Mouse (Mus musculus) lung, embryonic 16.5 days (tissue): ENCODE measurements at regions not wholly inside any gene's neighbourhood (a gene's known extent, or its start where the extent isn't known, plus 50 kb on each side); places are given as distances from the start of the nearest gene placed in this dataset.

Source experiments
- ATAC-seq: fragments of 200-750 bp; cut with Nextera tagmentation; 2 replicates; pipeline ENCODE4 v1.8.0; 2017; ENCODE audit warnings: low read depth, mild to moderate bottlenecking, moderate library complexity
- H3K27ac ChIP-seq: fragments of 300-500 bp; sonication (generic); 2 replicates; pipeline ENCODE4 v1.5.1; 2014; ENCODE audit warnings: mild to moderate bottlenecking, control low read depth, low read length
- H3K27me3 ChIP-seq: fragments of 300-500 bp; sonication (generic); 2 replicates; pipeline ENCODE4 v1.6.1; 2014; ENCODE audit warnings: low read depth, low read length, mixed read lengths; ENCODE audit not compliant: control insufficient read depth, insufficient read depth
- H3K36me3 ChIP-seq: fragments of 300-500 bp; sonication (generic); 2 replicates; pipeline ENCODE4 v1.6.1; 2014; ENCODE audit warnings: low read length; ENCODE audit not compliant: control insufficient read depth, insufficient read depth
- H3K4me1 ChIP-seq: fragments of 300-500 bp; sonication (generic); replicated peaks from 2 replicates; pipeline ENCODE4 v1.6.1; 2014; ENCODE audit warnings: low read length, mixed read lengths; ENCODE audit not compliant: control insufficient read depth, insufficient read depth
- H3K4me2 ChIP-seq: fragments of 300-500 bp; sonication (generic); 2 replicates; pipeline ENCODE4 v1.6.1; 2014; ENCODE audit warnings: low read depth, low read length, control low read depth
- H3K4me3 ChIP-seq: fragments of 300-500 bp; sonication (generic); 2 replicates; pipeline ENCODE4 v1.5.1; 2014; ENCODE audit warnings: mild to moderate bottlenecking, low read length, control low read depth
- H3K9ac ChIP-seq: fragments of 300-500 bp; sonication (generic); 2 replicates; pipeline ENCODE4 v1.6.1; 2014; ENCODE audit warnings: low read length, control low read depth
- H3K9me3 ChIP-seq: fragments of 300-500 bp; sonication (generic); 2 replicates; pipeline ENCODE4 v1.6.1; 2016; ENCODE audit warnings: low read length; ENCODE audit not compliant: control insufficient read depth
- WGBS: fragments of 180-500 bp; shearing (Covaris S2); extraction: QIAGEN DNeasy Blood & Tissue Kit; methylation state at CpG from one replicate; pipeline ENCODE4 v1.1.7; 2014; 5-methylcytosine and 5-hydroxymethylcytosine counted together

- Histone ChIP-seq H3K27me3 (no peaks in the 10 kb centered on the region), H3K4me3 (no peak overlapping the region), H3K9me3 (no peaks in the 10 kb centered on the region), H3K4me2 (no peak overlapping the region), H3K4me1 (no peaks in the 10 kb centered on the region), H3K36me3 (no peaks in the 10 kb centered on the region), H3K9ac (no peak overlapping the region), H3K27ac (no peak overlapping the region)
- WGBS, result 66% methylated on average over 9 of the region's 9 CpGs
- no peak for ATAC-seq
Measured at GRCm38 (mm10) chr1:73123012-73123411, 107.3 kb upstream of the Tnp1 start.

DNA sequence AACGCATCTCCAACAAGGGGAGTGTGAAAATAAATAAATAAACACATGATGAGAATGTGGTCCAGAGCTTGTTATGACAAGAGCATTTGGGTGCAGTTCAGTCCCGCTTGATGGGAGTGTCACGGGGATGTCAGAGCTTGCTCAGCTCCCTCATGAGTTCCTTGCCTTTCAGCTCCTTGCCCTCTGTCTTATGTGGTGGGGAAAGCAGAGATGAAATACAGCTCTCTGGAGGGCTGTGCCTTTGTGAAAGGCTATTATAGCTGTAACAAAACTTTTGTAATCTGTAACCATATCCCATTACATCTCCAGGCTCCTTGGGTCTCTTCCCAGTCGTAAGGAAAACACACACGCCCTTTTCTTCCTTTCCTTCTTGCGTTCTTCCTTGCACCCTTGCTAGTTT, 103.0 kb upstream of the Tnp1 start:
- Histone ChIP-seq H3K9me3 (no peaks in the 10 kb centered on the region), H3K27ac (no peak overlapping the region), H3K4me3 (no peak overlapping the region), H3K27me3 (no peaks in the 10 kb centered on the region), H3K4me1 (no peaks in the 10 kb centered on the region), H3K9ac (no peak overlapping the region), H3K36me3 (no peaks in the 10 kb centered on the region), H3K4me2 (no peak overlapping the region)
- 69% methylated on average over 6 of the region's 6 CpGs for WGBS
- ATAC-seq, result no peak

GRCm38 (mm10) chr1:73116526-73116925, 100.8 kb upstream of the Tnp1 start:
- no peak overlapping the region for H3K9ac ChIP-seq
- H3K4me3 ChIP-seq, result no peak overlapping the region
- H3K9me3 ChIP-seq, result no peaks in the 10 kb centered on the region
- no peaks in the 10 kb centered on the region for H3K27me3 ChIP-seq
- H3K4me2 ChIP-seq, result no peak overlapping the region
- WGBS, result 14% methylated on average over 2 of the region's 2 CpGs
- H3K27ac ChIP-seq, result no peak overlapping the region
- ATAC-seq, result peak; percentile 57; the same call in 1 of the 2 replicates
- H3K4me1 ChIP-seq, result peaks cover 3% of the 10 kb centered on the region; the same call in 1 of the 2 replicates
- no peaks in the 10 kb centered on the region for H3K36me3 ChIP-seq

DNA sequence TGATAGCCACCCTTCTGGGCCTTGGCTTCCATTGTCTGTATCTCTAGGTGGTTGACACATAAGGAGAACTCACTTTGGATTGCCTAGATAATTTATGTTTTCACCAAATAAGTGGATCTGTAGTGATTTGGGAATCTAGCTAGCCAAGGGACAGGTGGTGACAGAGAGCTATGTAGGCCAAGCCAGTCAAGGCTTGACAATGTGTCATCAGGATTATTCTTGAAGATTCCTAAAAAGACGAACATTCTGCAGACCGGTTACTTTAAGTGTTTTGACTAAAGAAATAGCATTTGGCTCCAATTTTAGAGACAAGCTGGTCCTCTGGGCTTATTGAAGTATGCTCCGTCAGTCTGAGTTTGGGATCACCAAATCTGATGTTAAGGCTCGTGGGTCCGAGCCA, 100.1 kb upstream of the Tnp1 start:
- H3K27me3 ChIP-seq, result no peaks in the 10 kb centered on the region
- H3K4me3 ChIP-seq, result no peak overlapping the region
- H3K36me3 ChIP-seq, result no peaks in the 10 kb centered on the region
- ATAC-seq, result no peak
- no peak overlapping the region for H3K27ac ChIP-seq
- H3K9me3 ChIP-seq, result no peaks in the 10 kb centered on the region
- no peak overlapping the region for H3K4me2 ChIP-seq
- 86% methylated on average over 5 of the region's 5 CpGs for WGBS
- no peak overlapping the region for H3K9ac ChIP-seq
- peaks cover 3% of the 10 kb centered on the region; the same call in 1 of the 2 replicates for H3K4me1 ChIP-seq

- H3K27ac ChIP-seq, result no peak overlapping the region
- no peak overlapping the region for H3K4me2 ChIP-seq
- no peaks in the 10 kb centered on the region for H3K36me3 ChIP-seq
- no peaks in the 10 kb centered on the region for H3K27me3 ChIP-seq
- WGBS, result 57% methylated on average over 6 of the region's 6 CpGs
- peaks cover 3% of the 10 kb centered on the region; the same call in 1 of the 2 replicates for H3K4me1 ChIP-seq
- ATAC-seq, result peak; percentile 60; the same call in 1 of the 2 replicates
- no peak overlapping the region for H3K9ac ChIP-seq
- no peaks in the 10 kb centered on the region for H3K9me3 ChIP-seq
- no peak overlapping the region for H3K4me3 ChIP-seq
Measured at GRCm38 (mm10) chr1:73113137-73113536, 97.4 kb upstream of the Tnp1 start.

DNA sequence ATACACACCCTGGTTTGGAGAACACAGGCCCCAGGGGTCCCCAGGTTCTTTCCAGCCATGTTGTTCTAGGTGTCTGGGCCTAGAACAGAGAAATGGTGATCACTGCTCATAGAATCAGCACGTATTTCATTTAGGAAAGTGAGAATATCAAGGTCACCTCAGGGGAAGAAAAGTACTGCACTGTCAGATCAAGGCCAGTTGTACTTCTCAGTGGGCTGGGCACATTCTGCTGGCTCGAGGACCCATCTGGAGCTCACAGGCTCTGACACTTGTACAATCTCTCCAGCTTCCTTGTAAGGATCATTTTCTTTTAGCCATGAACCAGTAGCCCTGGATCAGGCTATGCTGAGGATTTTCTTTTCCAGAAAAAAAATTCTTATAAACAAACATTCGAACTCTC, 97.0 kb upstream of the Tnp1 start:
- no peaks in the 10 kb centered on the region for H3K27me3 ChIP-seq
- no peak overlapping the region for H3K9ac ChIP-seq
- H3K4me1 ChIP-seq, result peaks cover 3% of the 10 kb centered on the region; the same call in 1 of the 2 replicates
- H3K36me3 ChIP-seq, result no peaks in the 10 kb centered on the region
- H3K27ac ChIP-seq, result peak overlapping the region; percentile 18; the same call in 1 of the 2 replicates
- peak; percentile 23; the same call in 1 of the 2 replicates for ATAC-seq
- no peak overlapping the region for H3K4me2 ChIP-seq
- WGBS, result 54% methylated on average over 3 of the region's 3 CpGs
- H3K9me3 ChIP-seq, result no peaks in the 10 kb centered on the region
- H3K4me3 ChIP-seq, result no peak overlapping the region

DNA sequence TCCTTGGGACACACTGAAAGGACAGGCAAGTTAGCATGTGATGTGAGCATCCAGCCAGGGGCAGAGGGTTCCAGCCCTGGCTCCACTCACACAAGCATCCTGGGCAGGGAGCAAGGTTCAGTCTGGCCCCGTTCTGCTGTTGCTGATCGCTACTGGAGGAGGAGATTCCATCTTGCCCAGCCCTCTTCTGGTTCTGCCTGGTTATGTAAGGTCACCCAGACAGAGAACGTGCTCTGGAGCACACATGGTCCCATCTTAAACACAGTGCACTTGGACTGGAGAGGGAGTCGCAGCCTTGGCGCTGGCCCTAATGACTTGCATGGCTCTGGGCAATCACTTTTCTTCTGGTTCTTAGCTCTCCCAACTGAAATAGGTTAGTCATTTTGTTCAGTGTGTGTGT, 96.2 kb upstream of the Tnp1 start:
- Histone ChIP-seq H3K9me3 (no peaks in the 10 kb centered on the region), H3K4me2 (no peak overlapping the region), H3K27me3 (no peaks in the 10 kb centered on the region), H3K4me3 (no peak overlapping the region), H3K4me1 (peaks cover 3% of the 10 kb centered on the region; the same call in 1 of the 2 replicates), H3K36me3 (no peaks in the 10 kb centered on the region), H3K9ac (no peak overlapping the region), H3K27ac (no peak overlapping the region)
- ATAC-seq, result no peak
- WGBS, result 88% methylated on average over 5 of the region's 5 CpGs

- Histone ChIP-seq H3K4me2 (no peak overlapping the region), H3K4me1 (peaks cover 2% of the 10 kb centered on the region; the same call in 1 of the 2 replicates), H3K27ac (no peak overlapping the region), H3K36me3 (no peaks in the 10 kb centered on the region), H3K9ac (no peak overlapping the region), H3K27me3 (no peaks in the 10 kb centered on the region), H3K9me3 (no peaks in the 10 kb centered on the region), H3K4me3 (no peak overlapping the region)
- 56% methylated on average over 4 of the region's 4 CpGs for WGBS
- ATAC-seq, result peak; percentile 83
Measured at GRCm38 (mm10) chr1:73105856-73106463, 90.3 kb upstream of the Tnp1 start.

DNA sequence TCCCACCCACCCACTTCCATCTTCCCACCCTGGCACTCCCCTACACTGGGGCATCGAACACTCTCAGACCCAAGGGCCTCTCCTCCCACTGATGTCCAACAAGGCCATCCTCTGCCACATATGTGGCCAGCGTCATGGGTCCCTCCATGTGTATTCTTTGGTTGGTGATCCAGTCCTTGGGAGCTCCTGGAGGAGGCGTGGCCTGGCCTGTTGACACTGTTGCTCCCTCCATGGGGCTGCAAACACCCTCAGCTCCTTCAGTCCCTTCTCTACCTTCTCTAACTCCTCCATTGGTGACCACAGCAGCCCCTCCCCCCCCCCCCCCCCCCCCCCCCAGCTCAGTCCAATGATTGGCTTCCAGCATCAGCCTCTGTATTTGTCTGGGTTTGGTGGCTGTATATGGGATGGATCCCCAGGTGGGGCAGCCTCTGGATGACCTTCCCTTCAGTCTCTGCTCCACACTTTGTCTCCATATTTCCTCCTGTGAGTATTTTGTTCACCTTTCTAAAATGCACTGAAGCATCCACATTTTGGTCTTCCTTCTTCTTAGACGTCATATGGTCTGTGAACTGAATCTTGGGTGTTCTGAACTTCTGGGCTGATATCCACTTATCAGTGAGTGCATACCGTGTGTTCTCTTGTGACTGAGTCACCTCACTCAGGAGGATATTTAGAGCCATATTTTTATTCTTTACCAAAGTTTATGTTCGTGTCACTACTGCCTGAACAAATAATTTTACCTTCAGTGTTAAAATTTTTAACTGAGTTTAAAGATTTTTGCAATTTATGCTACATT, 82.1 kb upstream of the Tnp1 start:
- WGBS, result 67% methylated on average over 6 of the region's 6 CpGs
- no peak overlapping the region for H3K4me2 ChIP-seq
- no peaks in the 10 kb centered on the region for H3K27me3 ChIP-seq
- no peak overlapping the region for H3K9ac ChIP-seq
- no peaks in the 10 kb centered on the region for H3K9me3 ChIP-seq
- H3K36me3 ChIP-seq, result no peaks in the 10 kb centered on the region
- H3K27ac ChIP-seq, result no peak overlapping the region
- H3K4me1 ChIP-seq, result no peaks in the 10 kb centered on the region
- ATAC-seq, result no peak
- no peak overlapping the region for H3K4me3 ChIP-seq
